7 mouse cellular contexts compared by ENCODE assay signal in the genomic region with DNA sequence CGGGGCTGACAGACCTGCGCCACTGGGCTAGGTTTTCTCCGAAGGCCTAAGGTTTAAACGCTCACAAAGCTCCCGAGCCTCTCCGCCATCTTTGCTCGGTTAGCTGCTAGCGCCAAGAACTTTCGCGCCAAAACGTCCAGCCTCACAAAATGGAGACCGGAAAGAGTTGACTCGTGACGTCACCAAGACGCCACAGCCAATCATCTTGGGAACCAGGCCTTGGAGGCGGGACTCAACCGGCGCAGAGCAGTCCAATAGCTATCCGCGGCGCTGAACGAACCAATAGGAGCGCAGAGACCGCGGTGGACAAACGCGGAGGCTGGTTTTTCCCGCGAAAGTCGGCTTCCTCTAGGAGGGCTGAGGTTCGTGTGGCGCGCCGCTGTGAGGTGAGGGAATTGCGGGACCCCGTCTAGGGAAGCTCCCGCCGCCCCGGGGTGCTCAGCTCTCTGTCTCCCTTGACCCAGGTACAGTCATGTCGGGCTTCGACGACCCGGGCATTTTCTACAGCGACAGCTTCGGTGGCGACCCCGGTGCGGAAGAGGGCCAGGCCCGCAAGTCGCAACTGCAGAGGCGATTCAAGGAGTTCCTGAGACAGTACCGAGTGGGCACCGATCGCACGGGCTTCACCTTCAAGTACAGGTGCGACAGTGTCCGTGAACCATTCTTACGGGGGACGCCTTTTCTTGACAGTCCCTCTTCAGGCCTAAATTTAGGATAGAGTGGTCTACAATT. TPM values are rescaled to one million over a fixed set of nuclear protein-coding genes. Genes with fewer than 3 reads are reported as not detected.
A peak's percentile ranks its signal among the peaks of the same experiment; 100 is the strongest.
DNase-seq lines count a peak whose midpoint lies in the region; ATAC-seq lines count a peak whose summit lies in the region.

A gene (plus strand): TSS at position 334 of the 732 bp plus-strand sequence.

- H3K36me3 ChIP-seq in embryonic facial prominence, embryonic 12.5 days: peaks cover 35% of the 10 kb centered on the region
- H3K36me3 ChIP-seq in limb, embryonic 11.5 days (ENCODE audit: control insufficient read depth, insufficient read depth, low read length): peaks cover 23% of the 10 kb centered on the region
- H3K36me3 ChIP-seq in midbrain, embryonic 14.5 days (ENCODE audit: control insufficient read depth, insufficient read depth, low read length): peaks cover 18% of the 10 kb centered on the region

- no peaks in the 10 kb centered on the region for H3K9me3 ChIP-seq in embryonic facial prominence, embryonic 12.5 days
- H3K9me3 ChIP-seq in limb, embryonic 11.5 days (ENCODE audit: control insufficient read depth, low read length): no peaks in the 10 kb centered on the region
- no peaks in the 10 kb centered on the region for H3K9me3 ChIP-seq in midbrain, embryonic 14.5 days (ENCODE audit: control insufficient read depth, low read length)

- H3K27me3 ChIP-seq in embryonic facial prominence, embryonic 12.5 days: no peaks in the 10 kb centered on the region
- no peaks in the 10 kb centered on the region for H3K27me3 ChIP-seq in limb, embryonic 11.5 days (ENCODE audit: control insufficient read depth, insufficient read depth, low read length)
- H3K27me3 ChIP-seq in midbrain, embryonic 14.5 days (ENCODE audit: control insufficient read depth, insufficient read depth, low read length): no peaks in the 10 kb centered on the region

- H3K9ac ChIP-seq in embryonic facial prominence, embryonic 12.5 days: peak within 1 kb of the TSS; percentile 93
- H3K9ac ChIP-seq in limb, embryonic 11.5 days (ENCODE audit: low read length): peak within 1 kb of the TSS; percentile 93
- H3K9ac ChIP-seq in midbrain, embryonic 14.5 days (replicated peaks; ENCODE audit: low read length): peak within 1 kb of the TSS; percentile 55

- peak; percentile 97 for DNase-seq in adrenal gland, postnatal 25 days
- peak; percentile 100 for DNase-seq in heart, adult 11 months
- peak; percentile 99 for DNase-seq in kidney, adult 18-20 months
- DNase-seq in limb, embryonic 11.5 days (ENCODE audit: low spot score): peak; percentile 100
- DNase-seq in midbrain, embryonic 14.5 days: peak; percentile 100
- DNase-seq in spleen, adult 18-20 months: peak; percentile 96 to 97

- peak within 1 kb of the TSS; percentile 72 for H3K4me3 ChIP-seq in embryonic facial prominence, embryonic 12.5 days
- H3K4me3 ChIP-seq in limb, embryonic 11.5 days (ENCODE audit: low read depth, low read length): peak within 1 kb of the TSS; percentile 93
- peak within 1 kb of the TSS; percentile 69 for H3K4me3 ChIP-seq in midbrain, embryonic 14.5 days (replicated peaks; ENCODE audit: low read depth, low read length)

- H3K27ac ChIP-seq in embryonic facial prominence, embryonic 12.5 days: peak within 1 kb of the TSS; percentile 91
- peak within 1 kb of the TSS; percentile 78; the same call in 1 of the 2 replicates for H3K27ac ChIP-seq in limb, embryonic 11.5 days (replicated peaks; ENCODE audit: low read depth, low read length)
- peak within 1 kb of the TSS; percentile 83 for H3K27ac ChIP-seq in midbrain, embryonic 14.5 days (replicated peaks; ENCODE audit: low read depth, low read length)

- WGBS in embryonic facial prominence, embryonic 12.5 days: under 1% methylated on average over 59 of the region's 59 CpGs
- WGBS in limb, embryonic 11.5 days: under 1% methylated on average over 59 of the region's 59 CpGs
- under 1% methylated on average over 59 of the region's 59 CpGs for whole genome bisulfite sequencing in midbrain, embryonic 14.5 days

- H3K4me2 ChIP-seq in embryonic facial prominence, embryonic 12.5 days (replicated peaks): peak within 1 kb of the TSS; percentile 96
- peak within 1 kb of the TSS; percentile 94 for H3K4me2 ChIP-seq in limb, embryonic 11.5 days (ENCODE audit: low read depth, severe bottlenecking)
- peak within 1 kb of the TSS; percentile 88 for H3K4me2 ChIP-seq in midbrain, embryonic 14.5 days (ENCODE audit: low read length)

- ATAC-seq in embryonic facial prominence, embryonic 12.5 days (ENCODE audit: insufficient number of reproducible peaks, insufficient read depth, low FRiP score, low TSS enrichment): peak; percentile 96
- ATAC-seq in limb, embryonic 11.5 days (ENCODE audit: insufficient number of reproducible peaks, low FRiP score, low TSS enrichment, low read depth): peak; percentile 98
- peak; percentile 99 for ATAC-seq in midbrain, embryonic 14.5 days (ENCODE audit: low FRiP score, low TSS enrichment)

- H3K4me1 ChIP-seq in embryonic facial prominence, embryonic 12.5 days: peaks cover 20% of the 10 kb centered on the region
- peaks cover 4% of the 10 kb centered on the region; the same call in 1 of the 2 replicates for H3K4me1 ChIP-seq in limb, embryonic 11.5 days (ENCODE audit: control insufficient read depth, insufficient read depth, low read length)
- H3K4me1 ChIP-seq in midbrain, embryonic 14.5 days (ENCODE audit: control insufficient read depth, insufficient read depth, low read length): peaks cover 9% of the 10 kb centered on the region

RNA-seq across cellular contexts. Expression of the gene that starts here (rescaled TPM):
- 24.2 and 26.3 TPM in 2 replicates for total RNA-seq in adrenal gland, postnatal 25 days (2021)
- 205 TPM in 2 replicates for polyA plus RNA-seq in embryonic facial prominence, embryonic 12.5 days (2016; fragmentation: Nextera tagmentation; extraction: Ambion mirVana)
- polyA plus RNA-seq in limb, embryonic 11.5 days (2014; fragmentation: Nextera tagmentation; extraction: Ambion mirVana): 279 and 284 TPM in 2 replicates
- polyA plus RNA-seq in midbrain, embryonic 14.5 days (2014; fragmentation: Nextera tagmentation; extraction: Ambion mirVana): 24.7 and 34.6 TPM in 2 replicates

Comparison
In these comparisons a context has a peak if more than half of its experiments do, and no peak if none do; other contexts are left out.
1. Peak in every context shown above with its lines: DNase-seq, ATAC-seq, H3K4me3 ChIP-seq and H3K27ac ChIP-seq.